Mouse (Mus musculus): Measurements from ENCODE around the gene Insc. TPM values are rescaled to one million over a fixed set of nuclear protein-coding genes. Genes with fewer than 3 reads are reported as not detected.

Gene Insc
- polyA plus RNA-seq, 1 experiment from 2014 or later = 1.9 TPM

- Histone ChIP-seq H3K4me3 (ENCODE audit: low read depth, low read length) (no peak overlapping the region), H3K4me1 (ENCODE audit: control insufficient read depth, insufficient read depth, low read length) (no peaks in the 10 kb centered on the region), H3K4me2 (ENCODE audit: low read length) (no peak overlapping the region), H3K9me3 (replicated peaks; ENCODE audit: control insufficient read depth, low read length) (no peaks in the 10 kb centered on the region), H3K36me3 (ENCODE audit: control insufficient read depth, insufficient read depth, low read length) (no peaks in the 10 kb centered on the region), H3K27ac (ENCODE audit: low read depth, low read length) (no peak overlapping the region), H3K9ac (ENCODE audit: low read length) (no peak overlapping the region), H3K27me3 (replicated peaks; ENCODE audit: control insufficient read depth, insufficient read depth, low read length) (no peaks in the 10 kb centered on the region)
- DNase-seq (ENCODE audit: low spot score) = no peak
- ATAC-seq = no peak
- WGBS = 89% methylated on average over 3 of the region's 3 CpGs
These were observed 27.1 kb downstream of the Insc start for GRCm38 (mm10) chr7:114770586-114770985.

- no peaks in the 10 kb centered on the region for H3K4me1 ChIP-seq (ENCODE audit: control insufficient read depth, insufficient read depth, low read length)
- H3K4me2 ChIP-seq (ENCODE audit: low read length) = no peak overlapping the region
- no peaks in the 10 kb centered on the region for H3K27me3 ChIP-seq (replicated peaks; ENCODE audit: control insufficient read depth, insufficient read depth, low read length)
- 84% methylated on average over 7 of the region's 7 CpGs for WGBS
- ATAC-seq = no peak
- no peaks in the 10 kb centered on the region for H3K36me3 ChIP-seq (ENCODE audit: control insufficient read depth, insufficient read depth, low read length)
- no peak for DNase-seq (ENCODE audit: low spot score)
- H3K27ac ChIP-seq (ENCODE audit: low read depth, low read length) = no peak overlapping the region
- H3K9ac ChIP-seq (ENCODE audit: low read length) = no peak overlapping the region
- H3K9me3 ChIP-seq (replicated peaks; ENCODE audit: control insufficient read depth, low read length) = no peaks in the 10 kb centered on the region
- H3K4me3 ChIP-seq (ENCODE audit: low read depth, low read length) = no peak overlapping the region
These were observed 28.3 kb downstream of the Insc start for GRCm38 (mm10) chr7:114771801-114772200.

GRCm38 (mm10) chr7:114773781-114774180 lies 30.3 kb downstream of the Insc start:
- no peaks in the 10 kb centered on the region for H3K27me3 ChIP-seq (replicated peaks; ENCODE audit: control insufficient read depth, insufficient read depth, low read length)
- ATAC-seq = no peak
- H3K4me1 ChIP-seq (ENCODE audit: control insufficient read depth, insufficient read depth, low read length) = no peaks in the 10 kb centered on the region
- H3K4me2 ChIP-seq (ENCODE audit: low read length) = no peak overlapping the region
- no peak overlapping the region for H3K4me3 ChIP-seq (ENCODE audit: low read depth, low read length)
- no peaks in the 10 kb centered on the region for H3K9me3 ChIP-seq (replicated peaks; ENCODE audit: control insufficient read depth, low read length)
- DNase-seq (ENCODE audit: low spot score) = no peak
- no peaks in the 10 kb centered on the region for H3K36me3 ChIP-seq (ENCODE audit: control insufficient read depth, insufficient read depth, low read length)
- WGBS = 73% methylated on average over 4 of the region's 4 CpGs
- H3K27ac ChIP-seq (ENCODE audit: low read depth, low read length) = no peak overlapping the region
- H3K9ac ChIP-seq (ENCODE audit: low read length) = no peak overlapping the region

GRCm38 (mm10) chr7:114775856-114776255 lies 32.4 kb downstream of the Insc start:
- no peak overlapping the region for H3K4me2 ChIP-seq (ENCODE audit: low read length)
- no peaks in the 10 kb centered on the region for H3K27me3 ChIP-seq (replicated peaks; ENCODE audit: control insufficient read depth, insufficient read depth, low read length)
- H3K36me3 ChIP-seq (ENCODE audit: control insufficient read depth, insufficient read depth, low read length) = no peaks in the 10 kb centered on the region
- DNase-seq (ENCODE audit: low spot score) (no peak), ATAC-seq (no peak)
- no peak overlapping the region for H3K9ac ChIP-seq (ENCODE audit: low read length)
- 80% methylated on average over 2 of the region's 2 CpGs for WGBS
- no peaks in the 10 kb centered on the region for H3K4me1 ChIP-seq (ENCODE audit: control insufficient read depth, insufficient read depth, low read length)
- H3K27ac ChIP-seq (ENCODE audit: low read depth, low read length) = no peak overlapping the region
- no peak overlapping the region for H3K4me3 ChIP-seq (ENCODE audit: low read depth, low read length)
- no peaks in the 10 kb centered on the region for H3K9me3 ChIP-seq (replicated peaks; ENCODE audit: control insufficient read depth, low read length)

- Histone ChIP-seq H3K36me3 (ENCODE audit: control insufficient read depth, insufficient read depth, low read length) (no peaks in the 10 kb centered on the region), H3K9me3 (replicated peaks; ENCODE audit: control insufficient read depth, low read length) (no peaks in the 10 kb centered on the region), H3K4me1 (ENCODE audit: control insufficient read depth, insufficient read depth, low read length) (no peaks in the 10 kb centered on the region), H3K9ac (ENCODE audit: low read length) (no peak overlapping the region), H3K27ac (ENCODE audit: low read depth, low read length) (no peak overlapping the region), H3K4me2 (ENCODE audit: low read length) (no peak overlapping the region), H3K27me3 (replicated peaks; ENCODE audit: control insufficient read depth, insufficient read depth, low read length) (no peaks in the 10 kb centered on the region), H3K4me3 (ENCODE audit: low read depth, low read length) (no peak overlapping the region)
- ATAC-seq (no peak), DNase-seq (ENCODE audit: low spot score) (no peak)
- 84% methylated on average over 7 of the region's 7 CpGs for WGBS
These were observed 34.8 kb downstream of the Insc start for GRCm38 (mm10) chr7:114778156-114778770.

- no peak overlapping the region for H3K4me3 ChIP-seq (ENCODE audit: low read depth, low read length)
- no peak overlapping the region for H3K4me2 ChIP-seq (ENCODE audit: low read length)
- no peaks in the 10 kb centered on the region for H3K27me3 ChIP-seq (replicated peaks; ENCODE audit: control insufficient read depth, insufficient read depth, low read length)
- H3K4me1 ChIP-seq (ENCODE audit: control insufficient read depth, insufficient read depth, low read length) = no peaks in the 10 kb centered on the region
- DNase-seq (ENCODE audit: low spot score) (no peak), ATAC-seq (no peak)
- H3K36me3 ChIP-seq (ENCODE audit: control insufficient read depth, insufficient read depth, low read length) = no peaks in the 10 kb centered on the region
- H3K9ac ChIP-seq (ENCODE audit: low read length) = no peak overlapping the region
- 70% methylated on average over 8 of the region's 8 CpGs for WGBS
- no peaks in the 10 kb centered on the region for H3K9me3 ChIP-seq (replicated peaks; ENCODE audit: control insufficient read depth, low read length)
- no peak overlapping the region for H3K27ac ChIP-seq (ENCODE audit: low read depth, low read length)
These were observed 35.7 kb downstream of the Insc start for GRCm38 (mm10) chr7:114779056-114779660.

- no peaks in the 10 kb centered on the region for H3K4me1 ChIP-seq (ENCODE audit: control insufficient read depth, insufficient read depth, low read length)
- H3K36me3 ChIP-seq (ENCODE audit: control insufficient read depth, insufficient read depth, low read length) = no peaks in the 10 kb centered on the region
- H3K9ac ChIP-seq (ENCODE audit: low read length) = no peak overlapping the region
- DNase-seq (ENCODE audit: low spot score) (no peak), ATAC-seq (no peak)
- no peaks in the 10 kb centered on the region for H3K9me3 ChIP-seq (replicated peaks; ENCODE audit: control insufficient read depth, low read length)
- H3K27ac ChIP-seq (ENCODE audit: low read depth, low read length) = no peak overlapping the region
- H3K27me3 ChIP-seq (replicated peaks; ENCODE audit: control insufficient read depth, insufficient read depth, low read length) = no peaks in the 10 kb centered on the region
- no peak overlapping the region for H3K4me3 ChIP-seq (ENCODE audit: low read depth, low read length)
- WGBS = 92% methylated on average over 3 of the region's 3 CpGs
- H3K4me2 ChIP-seq (ENCODE audit: low read length) = no peak overlapping the region
These were observed 39.8 kb downstream of the Insc start for GRCm38 (mm10) chr7:114783291-114783690.

- Histone ChIP-seq H3K4me3 (ENCODE audit: low read depth, low read length) (no peak overlapping the region), H3K36me3 (ENCODE audit: control insufficient read depth, insufficient read depth, low read length) (no peaks in the 10 kb centered on the region), H3K9me3 (replicated peaks; ENCODE audit: control insufficient read depth, low read length) (no peaks in the 10 kb centered on the region), H3K27me3 (replicated peaks; ENCODE audit: control insufficient read depth, insufficient read depth, low read length) (no peaks in the 10 kb centered on the region), H3K27ac (ENCODE audit: low read depth, low read length) (no peak overlapping the region), H3K4me2 (ENCODE audit: low read length) (no peak overlapping the region), H3K9ac (ENCODE audit: low read length) (no peak overlapping the region), H3K4me1 (ENCODE audit: control insufficient read depth, insufficient read depth, low read length) (no peaks in the 10 kb centered on the region)
- 94% methylated on average over 10 of the region's 10 CpGs for WGBS
- DNase-seq (ENCODE audit: low spot score) (no peak), ATAC-seq (no peak)
These were observed 47.6 kb downstream of the Insc start for GRCm38 (mm10) chr7:114791087-114791486.

GRCm38 (mm10) chr7:114792026-114792425 lies 48.5 kb downstream of the Insc start:
- no peaks in the 10 kb centered on the region for H3K9me3 ChIP-seq (replicated peaks; ENCODE audit: control insufficient read depth, low read length)
- H3K36me3 ChIP-seq (ENCODE audit: control insufficient read depth, insufficient read depth, low read length) = no peaks in the 10 kb centered on the region
- no peak for ATAC-seq
- no peaks in the 10 kb centered on the region for H3K4me1 ChIP-seq (ENCODE audit: control insufficient read depth, insufficient read depth, low read length)
- H3K27me3 ChIP-seq (replicated peaks; ENCODE audit: control insufficient read depth, insufficient read depth, low read length) = no peaks in the 10 kb centered on the region
- 86% methylated on average over 6 of the region's 6 CpGs for WGBS
- no peak overlapping the region for H3K4me2 ChIP-seq (ENCODE audit: low read length)
- H3K27ac ChIP-seq (ENCODE audit: low read depth, low read length) = no peak overlapping the region
- no peak for DNase-seq (ENCODE audit: low spot score)
- H3K9ac ChIP-seq (ENCODE audit: low read length) = no peak overlapping the region
- no peak overlapping the region for H3K4me3 ChIP-seq (ENCODE audit: low read depth, low read length)

All from forebrain, embryonic 14.5 days (tissue).